Mouse (Mus musculus): ENCODE measurements around the gene 1700025C18Rik.

GRCm38 (mm10) chr2:165092393-165092792 lies 1.8 kb upstream of the 1700025C18Rik start:
- no peak for TF ChIP-seq CTCF (conservative IDR thresholded peaks at IDR 0.05; ENCODE audit: insufficient read depth, insufficient read length, low read depth, low read length)
- no peak for TF ChIP-seq POLR2A (IDR thresholded peaks at IDR 0.05; ENCODE audit: low read depth, low read length)

All from kidney, adult 2 months (tissue).